Mouse (Mus musculus): ENCODE measurements around the gene Nup188.

Nup188 gene

DNA sequence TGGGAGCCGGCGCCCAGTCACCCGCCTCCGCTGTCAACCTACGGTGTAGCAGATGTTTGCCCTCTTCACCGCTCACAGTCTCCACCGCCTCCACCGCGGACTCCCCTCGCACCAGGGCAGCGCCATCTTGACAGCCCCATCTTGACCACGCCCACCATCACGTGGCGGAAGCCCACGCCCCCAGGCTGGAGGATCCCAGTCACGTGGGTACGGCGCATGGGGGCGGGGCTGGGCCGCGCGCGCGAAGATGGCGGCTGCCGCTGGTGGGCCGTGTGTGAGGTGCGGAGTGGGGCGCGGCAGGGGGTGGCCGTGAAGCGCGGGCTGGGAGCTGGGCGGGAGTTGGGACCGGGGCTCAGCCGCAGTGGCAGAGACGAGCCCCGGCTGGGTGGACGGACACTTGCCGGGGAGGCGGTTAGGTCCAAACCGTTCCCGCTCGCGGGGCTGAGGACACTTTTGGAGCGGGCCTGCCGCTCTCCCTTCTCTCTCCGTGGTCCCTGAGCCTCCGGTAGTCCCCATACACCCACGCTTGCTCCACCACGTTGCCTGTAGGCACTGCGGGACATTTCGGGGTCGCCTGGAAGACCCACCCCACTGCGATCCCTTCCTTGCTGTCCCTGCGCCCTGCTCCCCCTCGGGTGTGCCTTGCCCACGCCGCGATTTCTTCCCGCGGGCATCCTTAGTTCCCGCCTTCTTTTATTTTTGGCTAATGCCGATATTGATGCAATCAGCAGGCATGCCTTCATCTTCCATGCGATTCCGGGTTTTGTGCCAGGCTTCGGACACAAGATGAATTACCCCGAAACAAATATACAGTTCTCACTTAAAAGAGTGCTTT, at the start of gene Nup188, which contains the start of gene Dolk:
Gene Nup188 (plus strand): TSS at position 206 of the 835 bp plus-strand sequence.
Gene Dolk (minus strand): TSS at position 143 of the 835 bp plus-strand sequence.
- no peak for DNase-seq (ENCODE audit: extremely low read depth, low read depth, low spot score)

DNA sequence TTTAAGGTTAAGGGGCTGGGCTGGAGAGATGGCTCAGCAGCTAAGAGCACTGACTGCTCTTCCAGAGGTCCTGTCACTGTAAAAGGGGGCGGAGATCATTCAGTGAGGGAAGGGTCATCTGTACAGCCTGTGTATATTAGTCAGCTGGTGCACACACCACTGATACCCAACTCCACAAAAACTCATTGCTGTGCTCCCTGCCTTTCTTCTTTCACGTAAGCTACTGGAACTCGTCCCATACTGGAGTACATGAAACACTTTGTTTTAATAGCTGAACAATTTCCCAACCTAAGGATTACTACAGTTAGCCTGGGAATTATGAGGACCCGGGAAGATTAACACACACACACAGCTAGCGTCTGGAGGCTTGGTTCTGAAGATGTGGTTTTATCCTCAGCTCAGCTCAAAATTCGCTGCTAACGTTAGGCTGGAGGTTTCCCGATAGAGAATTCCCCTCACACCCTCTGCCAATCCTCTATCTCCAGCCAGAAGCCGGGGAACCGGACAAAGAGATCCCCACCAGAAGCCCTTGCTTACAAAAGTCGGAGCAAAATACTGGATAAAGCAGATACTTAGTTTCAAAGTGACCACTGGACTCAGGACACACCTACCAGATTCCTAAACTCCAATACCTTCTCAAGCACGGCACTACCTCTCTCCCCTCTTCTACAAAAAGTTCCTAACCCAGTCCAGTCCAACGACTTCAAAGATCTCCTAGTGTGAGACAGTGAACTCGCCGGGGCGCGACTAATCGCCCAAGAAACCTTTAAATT, 49.6 kb upstream of the Nup188 start:
- DNase-seq (ENCODE audit: extremely low read depth, low read depth, low spot score): no peak

DNA sequence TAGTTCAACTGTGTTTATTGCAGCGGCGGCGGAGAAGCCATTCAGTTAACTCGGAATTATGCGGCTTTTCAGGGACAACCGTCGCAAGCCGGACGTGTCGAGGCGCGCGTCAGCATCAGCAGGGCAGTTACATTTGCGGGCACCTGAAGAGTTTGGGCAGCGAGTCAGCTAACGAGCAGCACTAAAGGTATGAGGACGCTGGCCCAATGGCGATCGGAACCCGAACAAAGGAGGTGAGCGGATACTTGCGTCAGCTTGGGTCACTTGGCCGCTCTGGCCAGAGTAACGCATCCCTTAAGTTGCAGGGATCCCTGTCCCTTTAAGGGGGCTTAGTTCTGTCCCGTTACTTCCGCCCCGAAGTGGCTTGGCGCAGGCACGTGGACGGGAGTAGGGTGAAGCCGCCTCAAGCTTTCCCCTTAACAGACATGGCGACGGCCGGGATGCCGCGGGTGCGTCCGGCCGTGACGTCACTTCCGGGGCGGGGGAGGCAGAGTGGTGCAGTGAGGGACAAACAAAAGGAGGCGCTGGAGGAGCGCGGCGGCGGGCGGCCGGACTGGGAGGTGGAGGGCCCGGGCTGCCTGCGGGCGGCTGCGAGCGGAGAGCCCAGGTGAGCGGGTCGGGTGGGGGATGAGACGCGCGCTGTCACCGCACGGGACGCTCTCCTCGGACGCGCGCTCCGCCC, 48.9 kb upstream of the Nup188 start, which contains the start of gene Lrrc8a:
Gene Lrrc8a (plus strand): TSS at position 517 of the 682 bp plus-strand sequence.
- DNase-seq (ENCODE audit: extremely low read depth, low read depth, low spot score): no peak

DNA sequence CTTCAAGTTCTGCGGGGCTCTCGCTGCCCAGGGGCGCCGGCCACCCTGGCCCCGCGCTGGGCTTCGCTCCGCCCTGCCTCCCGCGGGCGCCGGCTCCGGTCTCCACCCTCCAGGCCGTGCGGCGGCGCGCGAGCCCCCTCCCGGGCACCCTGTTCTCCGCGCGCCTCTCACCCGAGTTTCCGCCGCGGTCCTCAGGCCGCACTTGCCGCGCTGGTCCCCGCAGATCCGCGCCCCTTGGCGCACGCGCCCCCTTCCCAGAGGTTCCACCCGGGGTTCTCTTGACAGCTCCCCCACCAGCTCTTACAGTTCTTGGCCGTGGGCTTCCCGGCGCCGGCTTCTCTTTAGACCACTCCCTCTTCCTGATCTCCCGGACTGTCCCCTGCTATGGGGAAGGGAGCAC, 48.3 kb upstream of the Nup188 start:
- DNase-seq (ENCODE audit: extremely low read depth, low read depth, low spot score): no peak

DNA sequence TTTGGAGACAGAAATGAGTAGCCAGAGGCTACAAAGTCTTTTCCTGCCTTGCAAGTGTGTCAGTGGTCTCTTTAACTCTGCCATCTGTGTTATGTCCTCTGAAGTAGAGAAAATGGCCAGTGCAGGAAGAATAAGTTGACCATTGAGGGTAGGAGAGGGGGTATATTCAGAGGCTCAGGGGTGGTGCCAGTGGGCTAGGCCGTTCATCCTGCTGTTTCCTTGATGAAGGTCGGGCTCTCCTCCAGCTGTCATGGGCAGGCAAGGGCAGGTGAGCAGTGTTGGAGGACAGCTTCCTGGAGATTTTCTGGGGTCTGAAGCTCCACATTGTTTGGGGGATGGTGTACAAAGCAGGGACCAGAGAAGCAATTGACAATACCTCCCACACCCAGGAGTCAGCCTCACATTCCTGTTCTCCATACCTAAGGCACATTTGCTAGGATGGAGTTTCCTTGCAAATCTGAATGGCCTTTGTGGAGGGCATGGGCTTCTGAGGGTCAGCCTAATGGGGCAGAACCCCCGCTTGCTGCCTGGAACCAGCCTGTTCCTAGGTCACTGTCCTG, 47.2 kb upstream of the Nup188 start:
- DNase-seq (ENCODE audit: extremely low read depth, low read depth, low spot score): no peak

DNA sequence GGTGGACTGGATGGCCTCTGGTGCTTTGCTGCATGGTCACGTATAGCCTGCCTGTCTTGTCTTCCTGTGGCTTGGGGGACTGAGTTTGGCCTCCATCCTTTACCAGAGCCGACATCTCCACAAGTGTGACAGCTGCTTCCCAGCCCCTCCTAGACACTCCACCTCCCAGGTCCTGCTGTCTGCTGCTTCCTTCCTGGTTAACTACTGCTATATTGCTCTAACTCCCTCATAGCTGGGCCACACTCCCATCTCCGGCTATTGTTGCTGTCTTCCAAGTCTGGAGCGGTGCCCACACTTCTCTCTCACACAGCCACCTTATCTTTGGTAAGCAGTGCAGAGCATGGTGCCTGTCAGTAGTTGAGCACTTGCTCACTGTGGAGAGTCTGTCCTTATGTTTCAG, 46.4 kb upstream of the Nup188 start:
- DNase-seq (ENCODE audit: extremely low read depth, low read depth, low spot score): no peak

DNA sequence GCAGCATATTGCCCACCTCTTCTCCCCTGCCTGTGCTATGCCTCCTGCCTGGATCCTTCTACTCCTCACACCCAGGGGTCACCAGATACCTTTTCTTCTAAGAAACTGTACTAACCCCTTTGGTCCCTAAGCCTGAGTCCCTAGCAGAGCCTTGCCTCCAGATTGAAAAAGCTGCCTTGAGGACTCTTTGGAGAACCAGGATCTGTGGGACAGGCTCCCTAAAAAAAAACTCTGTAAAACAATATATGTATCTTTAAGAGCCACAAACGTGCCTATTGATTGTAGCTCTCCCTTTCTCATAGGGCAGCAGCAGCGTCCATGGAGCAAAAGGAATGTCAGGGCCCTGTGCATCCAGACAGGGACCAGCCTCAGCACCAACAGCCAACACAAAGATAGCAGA, 45.9 kb upstream of the Nup188 start, which contains the start of gene Gm28035:
Gene Gm28035 (plus strand): TSS at position 301 of the 400 bp plus-strand sequence.
- DNase-seq (ENCODE audit: extremely low read depth, low read depth, low spot score): no peak

DNA sequence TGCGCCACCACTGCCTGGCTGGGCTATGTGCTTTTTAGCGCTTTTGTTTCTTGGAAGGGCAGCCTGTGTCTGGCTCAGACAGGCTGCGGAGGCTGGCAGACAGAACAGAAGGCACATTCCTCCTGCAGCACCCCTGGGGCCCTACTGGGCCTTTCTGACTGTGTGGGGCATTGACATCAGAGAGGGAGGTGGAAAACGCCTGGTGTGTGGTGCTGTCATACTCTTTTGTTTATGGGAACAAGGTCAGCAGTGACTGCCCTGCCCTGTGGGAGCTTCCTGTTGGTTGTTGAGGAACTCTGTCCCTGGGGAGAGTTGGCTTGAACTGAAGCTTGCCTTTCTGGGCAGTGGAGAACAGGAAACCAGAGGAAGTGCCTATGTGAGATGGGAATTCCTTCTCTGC, 43.7 kb upstream of the Nup188 start:
- DNase-seq (ENCODE audit: extremely low read depth, low read depth, low spot score): no peak

DNA sequence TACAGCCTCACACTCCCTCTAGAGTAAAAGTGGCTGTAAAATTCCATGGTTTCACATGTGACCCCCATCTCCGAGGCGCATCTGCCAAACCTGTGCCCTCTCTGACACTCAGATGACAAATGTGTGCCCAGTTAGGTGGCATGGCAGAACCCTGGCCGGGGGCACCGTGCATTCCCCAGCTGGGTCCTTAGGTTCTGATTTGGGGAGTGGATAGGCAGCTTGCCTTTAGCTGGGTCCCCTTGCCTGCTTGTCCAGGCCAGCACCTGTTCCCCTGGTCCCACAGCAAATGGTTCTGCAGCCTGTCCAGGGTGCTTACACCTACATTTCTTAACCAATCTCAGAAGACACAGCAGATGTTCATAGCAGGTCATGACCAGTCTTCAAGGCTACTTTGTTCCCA, 42.8 kb upstream of the Nup188 start:
- no peak for DNase-seq (ENCODE audit: extremely low read depth, low read depth, low spot score)

DNA sequence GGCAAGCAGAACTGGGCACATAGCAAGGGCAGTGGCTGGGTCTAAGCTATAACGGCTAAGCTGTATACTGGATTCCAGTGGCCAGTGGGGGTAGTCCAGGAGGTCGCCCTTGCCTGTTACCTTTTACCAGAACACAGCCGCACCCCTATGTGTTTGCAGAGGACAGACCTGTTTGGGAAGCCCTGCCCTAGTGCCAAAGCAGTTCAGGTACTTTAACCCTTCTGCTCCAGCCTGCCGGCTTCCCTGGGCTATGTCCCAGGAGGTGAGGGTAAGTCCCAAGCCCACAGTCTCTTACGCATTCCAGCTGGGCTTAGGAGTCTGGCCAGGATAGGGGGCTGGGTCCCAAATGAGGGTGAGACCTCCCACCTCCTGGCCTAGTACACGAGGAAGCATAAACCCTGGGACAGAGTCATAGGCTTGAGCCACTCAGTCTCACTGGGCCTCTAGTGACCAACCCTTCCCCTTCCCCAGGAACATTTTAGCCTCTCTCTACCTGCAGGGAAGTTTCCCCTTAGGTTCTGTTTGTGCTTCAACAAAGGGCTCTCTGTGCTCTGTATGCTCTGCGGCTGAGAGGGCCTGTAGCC, 41.5 kb upstream of the Nup188 start:
- DNase-seq (ENCODE audit: extremely low read depth, low read depth, low spot score): no peak

DNA sequence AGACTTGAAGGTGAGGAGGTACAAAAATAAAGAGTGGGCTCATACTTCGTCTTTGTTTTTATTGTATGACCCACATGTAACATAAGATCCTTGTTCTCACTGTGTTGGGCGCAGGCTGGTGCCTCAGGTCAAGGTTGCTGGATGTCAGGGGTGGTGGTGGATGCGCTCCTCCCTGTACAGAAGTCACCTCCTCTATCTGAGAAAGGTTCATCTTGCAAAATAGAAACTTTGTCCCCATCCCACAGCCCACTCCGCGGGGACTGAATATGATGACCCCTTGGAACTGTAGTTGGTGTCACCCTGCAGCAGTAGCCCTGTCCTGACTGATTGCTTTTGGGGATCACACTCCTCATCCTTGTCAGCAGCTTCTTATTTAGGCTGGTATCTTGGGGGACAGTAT, 39.2 kb upstream of the Nup188 start:
- no peak for DNase-seq (ENCODE audit: extremely low read depth, low read depth, low spot score)

DNA sequence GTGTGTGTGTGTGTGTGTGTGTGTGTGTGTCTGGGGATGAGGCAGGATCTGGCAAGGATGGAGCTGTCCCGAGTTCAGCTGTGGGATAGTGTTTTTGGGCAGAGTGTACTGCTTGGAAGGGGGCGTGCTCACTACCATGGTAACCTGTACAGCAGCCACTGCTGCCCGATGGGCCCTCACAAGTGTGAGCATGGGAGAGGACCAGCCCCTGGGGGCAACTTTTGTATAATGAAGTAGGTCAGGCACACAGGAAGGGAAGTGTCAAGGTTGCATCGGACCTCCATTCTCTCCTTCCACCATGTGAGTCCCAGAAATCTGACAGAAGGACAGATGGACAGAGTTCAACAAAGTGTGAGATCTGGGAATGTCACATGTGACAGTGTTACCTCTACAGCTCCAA, 38.5 kb upstream of the Nup188 start:
- DNase-seq (ENCODE audit: extremely low read depth, low read depth, low spot score): no peak

DNA sequence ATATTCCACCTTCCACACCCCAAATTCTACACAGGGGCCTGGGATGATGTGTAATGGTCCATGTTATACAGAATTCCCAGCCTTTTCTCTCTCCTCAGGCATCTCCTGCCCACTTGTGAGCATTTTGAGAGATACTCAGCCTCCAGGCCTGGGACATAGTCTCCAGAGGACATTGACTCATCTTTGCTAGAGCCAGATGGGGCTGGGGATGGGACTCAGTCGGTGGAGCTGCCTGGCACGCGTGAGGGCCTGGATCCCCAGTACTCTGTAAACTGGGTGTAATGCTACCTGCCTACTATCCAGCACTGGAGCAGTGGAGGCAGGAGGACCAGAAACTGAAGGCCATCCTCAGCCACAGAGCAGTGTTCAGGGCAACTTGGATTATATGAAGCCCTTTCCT, 37.0 kb upstream of the Nup188 start:
- DNase-seq (ENCODE audit: extremely low read depth, low read depth, low spot score): no peak

DNA sequence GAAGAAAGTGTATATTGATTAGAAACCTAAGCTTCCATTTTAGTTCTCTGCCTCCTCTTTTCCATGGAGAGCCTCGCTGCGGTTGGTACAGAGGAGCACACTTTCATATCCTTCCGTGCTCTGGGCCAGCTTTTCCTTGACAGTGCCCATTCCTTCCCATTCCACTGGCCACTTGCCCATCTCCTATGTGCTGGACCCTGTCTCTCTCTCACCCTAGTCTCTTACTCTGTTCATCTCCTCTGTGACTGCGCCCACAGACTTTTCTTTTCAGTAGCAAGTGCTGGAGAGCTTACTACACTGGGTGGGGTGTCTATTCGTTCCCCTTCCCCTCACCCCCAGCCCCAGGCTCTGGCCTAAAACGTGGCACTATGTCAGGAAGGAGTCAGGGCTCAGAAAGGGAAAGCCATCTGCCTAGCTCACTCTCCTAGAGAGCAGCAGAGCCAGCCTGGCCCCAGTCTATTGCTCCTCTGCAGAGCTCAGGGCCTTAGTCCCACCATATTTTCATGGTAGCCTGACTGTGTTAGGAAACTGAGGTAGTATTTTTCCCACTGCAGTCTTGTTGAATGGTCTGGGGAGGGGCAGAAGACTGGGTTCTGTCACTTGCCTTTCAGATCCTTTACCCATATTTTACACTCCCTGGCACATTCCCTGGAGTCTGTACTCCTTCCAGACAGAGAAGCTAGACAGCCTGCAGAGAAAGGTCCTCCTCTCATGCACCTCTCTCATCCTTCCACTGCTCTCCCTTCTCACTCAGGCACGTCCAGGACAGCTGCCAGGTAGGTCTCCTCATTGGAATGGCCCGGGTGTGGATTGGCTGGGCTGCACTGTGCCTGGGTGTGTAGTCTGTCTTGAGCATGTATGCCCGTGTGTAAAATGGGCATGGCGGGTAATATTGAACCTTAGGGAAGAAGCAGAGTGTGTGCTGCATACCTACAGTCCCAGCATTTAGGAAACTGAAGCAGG, 35.8 kb upstream of the Nup188 start:
- no peak for DNase-seq (ENCODE audit: extremely low read depth, low read depth, low spot score)

DNA sequence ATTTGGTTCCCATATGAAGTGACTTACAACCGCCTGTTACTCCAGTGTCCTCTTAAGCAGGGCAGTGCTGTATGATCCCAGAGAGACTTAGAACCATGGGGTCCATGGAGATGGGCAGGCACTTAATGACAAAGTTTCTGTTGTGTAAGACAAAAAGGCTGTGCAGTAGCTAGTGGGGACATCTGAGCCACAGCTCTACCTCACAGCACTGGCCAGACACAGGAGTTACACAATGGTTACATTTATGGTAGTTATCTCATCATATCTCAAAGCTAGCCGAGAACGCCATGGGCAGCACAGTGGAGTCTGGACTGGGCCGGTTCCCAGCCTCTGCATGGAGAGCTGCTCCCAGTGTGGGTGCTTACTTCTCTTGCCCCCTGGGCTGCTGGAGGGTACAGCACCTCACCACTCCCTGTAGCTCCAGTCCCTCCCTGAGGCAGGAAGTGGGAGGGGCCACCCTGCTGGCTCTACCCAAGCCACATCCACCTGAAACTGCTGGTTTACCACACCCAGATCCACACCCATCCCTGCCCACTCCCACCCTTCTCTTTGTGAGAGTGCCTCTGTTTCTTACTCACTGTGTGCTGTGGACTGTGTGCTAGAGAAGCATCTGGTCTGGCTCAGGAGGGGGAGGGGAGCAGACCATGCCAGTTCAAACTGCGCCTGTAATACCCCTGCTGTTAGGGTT, 34.6 kb upstream of the Nup188 start:
- DNase-seq (ENCODE audit: extremely low read depth, low read depth, low spot score): no peak

DNA sequence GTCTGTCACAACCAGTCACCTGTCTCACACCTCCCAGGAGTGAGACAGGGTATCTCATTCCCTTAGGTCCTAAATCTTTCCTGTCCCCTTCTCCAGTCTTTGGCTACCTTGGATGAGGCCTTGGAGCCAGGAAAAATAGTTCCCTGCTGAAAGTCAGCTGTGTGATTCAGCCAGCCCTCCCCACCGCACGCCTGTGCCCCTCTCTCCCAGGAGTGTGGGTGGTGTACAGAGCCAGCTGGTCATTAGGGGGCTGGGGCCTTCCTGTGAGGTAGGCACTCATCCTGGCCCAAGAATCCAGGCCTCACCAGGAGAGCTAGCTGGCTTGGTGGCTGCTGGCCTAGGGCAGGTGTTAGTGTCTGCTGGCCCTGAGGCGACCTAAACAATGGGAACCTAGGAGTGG, 33.7 kb upstream of the Nup188 start:
- no peak for DNase-seq (ENCODE audit: extremely low read depth, low read depth, low spot score)

DNA sequence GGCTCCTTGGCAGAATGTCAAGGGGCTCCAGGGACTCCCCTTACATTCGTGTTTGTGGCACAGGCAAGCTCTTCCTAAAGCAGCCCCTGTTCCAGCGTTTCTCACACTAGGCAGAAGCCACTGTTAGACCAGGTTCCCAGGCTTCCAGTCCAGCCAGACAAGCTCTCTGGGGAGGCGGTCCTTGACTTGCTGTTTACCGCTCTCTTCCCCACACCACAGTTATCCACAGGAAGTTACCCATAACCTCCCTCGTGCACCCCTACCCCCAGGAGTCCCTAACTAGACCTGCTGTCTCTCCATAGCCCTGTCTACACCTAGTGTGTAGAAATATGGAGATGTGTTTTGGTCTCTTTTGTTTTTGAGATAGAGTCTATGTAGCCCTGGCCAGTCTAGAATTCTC, 32.4 kb upstream of the Nup188 start:
- DNase-seq (ENCODE audit: extremely low read depth, low read depth, low spot score): no peak

DNA sequence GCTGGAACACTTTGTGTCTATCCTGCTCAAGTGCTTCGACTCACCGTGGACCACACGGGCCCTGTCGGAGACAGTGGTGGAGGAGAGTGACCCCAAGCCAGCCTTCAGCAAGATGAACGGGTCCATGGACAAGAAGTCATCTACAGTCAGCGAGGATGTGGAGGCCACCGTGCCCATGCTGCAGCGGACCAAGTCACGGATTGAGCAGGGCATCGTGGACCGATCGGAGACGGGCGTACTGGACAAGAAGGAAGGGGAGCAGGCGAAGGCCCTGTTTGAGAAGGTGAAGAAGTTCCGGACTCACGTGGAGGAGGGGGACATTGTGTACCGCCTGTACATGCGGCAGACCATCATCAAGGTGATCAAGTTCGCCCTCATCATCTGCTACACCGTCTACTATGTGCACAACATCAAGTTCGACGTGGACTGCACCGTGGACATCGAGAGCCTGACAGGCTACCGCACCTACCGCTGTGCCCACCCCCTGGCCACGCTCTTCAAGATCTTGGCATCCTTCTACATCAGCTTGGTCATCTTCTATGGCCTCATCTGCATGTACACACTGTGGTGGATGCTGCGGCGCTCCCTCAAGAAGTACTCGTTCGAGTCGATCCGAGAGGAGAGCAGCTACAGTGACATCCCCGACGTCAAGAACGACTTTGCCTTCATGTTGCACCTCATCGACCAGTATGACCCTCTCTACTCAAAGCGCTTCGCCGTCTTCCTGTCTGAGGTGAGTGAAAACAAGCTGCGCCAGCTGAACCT, 30.4 kb upstream of the Nup188 start:
- DNase-seq (ENCODE audit: extremely low read depth, low read depth, low spot score): no peak

All from fat pad, adult 2 months (tissue).